Mouse (Mus musculus): Measurements from ENCODE around the gene Hcn2. TPM values are rescaled to one million over a fixed set of nuclear protein-coding genes. Genes with fewer than 3 reads are reported as not detected.
"Not testable (repeated sequence)": the region's sequence is repeated elsewhere in the genome, so short reads cannot be mapped to it uniquely, and the experiment has no call there.

Gene Hcn2
- total RNA-seq, 2 experiments from 2014 or later: 7.6 to 9.5 TPM

- DNase-seq: no peak
Measured at GRCm38 (mm10) chr10:79745411-79745810, 29.0 kb downstream of the Hcn2 start.

DNA sequence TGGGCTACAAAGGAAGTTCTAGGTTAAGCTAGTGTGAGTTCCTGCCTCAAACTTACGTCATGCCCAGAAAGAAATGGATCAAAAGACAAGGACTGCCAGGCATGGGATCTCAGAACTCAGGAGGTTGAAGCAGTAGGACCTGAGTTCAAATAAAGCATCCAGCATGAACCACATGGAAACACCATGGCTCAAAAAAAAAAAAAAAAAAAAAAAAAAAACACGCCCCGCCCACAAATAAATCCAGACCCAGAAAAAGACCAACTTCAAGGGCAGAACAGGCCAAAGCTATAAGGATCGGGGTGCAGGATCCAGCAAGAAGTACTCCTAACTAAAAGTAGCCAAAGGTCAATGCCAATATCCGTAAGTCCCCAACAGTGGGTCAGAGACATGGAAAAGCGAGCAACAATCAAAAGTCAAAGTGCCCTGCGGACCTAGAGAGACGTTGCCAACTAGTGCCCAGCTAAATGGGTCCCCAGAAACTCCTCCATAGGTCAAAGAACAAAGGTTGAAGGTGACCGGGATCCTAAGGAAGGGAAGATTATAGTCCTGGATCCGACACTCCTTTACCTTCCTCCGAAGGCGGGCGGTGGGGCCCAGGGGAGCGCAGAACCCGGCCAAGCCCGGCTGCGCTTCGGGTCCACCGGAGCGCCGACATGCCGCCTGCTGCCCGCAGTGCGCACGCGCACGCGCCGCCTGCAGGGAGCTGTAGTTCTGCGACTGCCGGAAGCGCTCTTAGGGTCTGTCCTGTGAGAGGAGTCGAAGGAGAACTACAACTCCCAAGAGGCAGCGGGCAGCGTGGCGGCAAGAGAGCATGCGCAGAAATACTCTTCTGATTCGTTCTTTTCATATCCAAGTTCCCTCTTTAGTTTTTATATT is 29.7 kb downstream of the Hcn2 start, which contains the start of gene Polrmt:
Gene Polrmt (minus strand): TSS at position 684 of the 876 bp plus-strand sequence.
- peak; percentile 96 for DNase-seq

- DNase-seq: no peak
Measured at GRCm38 (mm10) chr10:79746774-79747151, 30.3 kb downstream of the Hcn2 start.

DNA sequence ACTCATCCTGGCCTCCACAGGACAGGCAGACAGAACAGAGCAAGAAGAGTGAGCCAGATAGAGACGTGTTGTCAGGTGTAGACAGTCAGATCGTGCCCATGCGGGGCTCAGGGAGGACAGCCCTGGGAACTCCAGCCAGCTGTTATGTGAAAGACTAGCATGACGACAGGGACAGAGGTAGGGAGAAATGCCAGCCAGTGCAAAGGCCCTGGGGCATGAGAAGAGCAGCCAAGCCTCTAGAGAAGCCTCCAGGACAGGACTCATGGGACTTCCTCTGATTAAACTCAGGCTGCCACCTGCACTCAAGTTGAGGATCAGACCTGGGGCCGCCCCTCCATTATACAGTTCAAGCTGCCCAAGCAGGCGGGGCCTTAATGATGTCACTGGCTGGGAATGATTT is 32.1 kb downstream of the Hcn2 start:
- DNase-seq: no peak

GRCm38 (mm10) chr10:79754856-79755516 is 38.6 kb downstream of the Hcn2 start, which contains the start of gene Fgf22:
Fgf22 (plus strand) TSS chr10:79755076.
- peak; percentile 74 for DNase-seq

- DNase-seq: no peak
Measured at GRCm38 (mm10) chr10:79755854-79756253, 39.4 kb downstream of the Hcn2 start.

DNA sequence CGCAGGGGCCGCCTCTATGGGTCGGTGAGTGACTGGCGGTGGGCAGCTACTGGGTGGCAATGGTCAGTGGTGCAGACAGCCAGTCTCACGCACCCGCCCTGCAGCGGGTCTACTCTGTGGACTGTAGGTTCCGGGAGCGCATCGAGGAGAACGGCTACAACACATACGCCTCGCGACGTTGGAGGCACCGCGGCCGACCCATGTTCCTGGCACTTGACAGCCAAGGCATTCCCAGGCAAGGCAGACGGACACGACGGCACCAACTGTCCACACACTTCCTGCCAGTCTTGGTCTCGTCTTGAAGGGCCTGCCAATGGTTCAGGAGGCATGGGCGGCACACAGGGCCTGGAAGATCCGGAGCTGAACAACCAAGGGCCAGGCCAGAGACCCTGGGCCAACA is 40.2 kb downstream of the Hcn2 start:
- no peak for DNase-seq

DNA sequence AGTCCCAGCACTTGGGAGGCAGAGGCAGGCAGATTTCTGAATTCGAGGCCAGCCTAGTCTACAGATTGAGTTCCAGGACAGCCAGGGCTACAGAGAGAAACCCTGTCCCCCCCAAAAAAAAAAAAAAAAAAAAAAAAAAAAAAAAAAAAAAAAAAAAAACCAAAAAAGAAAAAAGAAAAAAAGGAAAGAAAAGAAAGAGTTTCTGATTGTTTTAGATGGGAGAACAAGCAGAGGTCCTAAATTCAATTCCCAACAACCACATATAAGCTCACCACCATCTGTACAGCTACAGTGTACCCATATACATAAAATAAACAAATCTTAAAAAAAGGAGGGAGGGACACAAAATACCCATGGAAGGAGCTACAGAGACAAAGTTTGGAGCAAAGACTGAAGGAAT is 43.2 kb downstream of the Hcn2 start:
- not testable (repeated sequence) for DNase-seq

GRCm38 (mm10) chr10:79760603-79761143 is 44.2 kb downstream of the Hcn2 start:
- DNase-seq: no peak

GRCm38 (mm10) chr10:79762875-79763274 is 46.4 kb downstream of the Hcn2 start:
- no peak for DNase-seq

DNA sequence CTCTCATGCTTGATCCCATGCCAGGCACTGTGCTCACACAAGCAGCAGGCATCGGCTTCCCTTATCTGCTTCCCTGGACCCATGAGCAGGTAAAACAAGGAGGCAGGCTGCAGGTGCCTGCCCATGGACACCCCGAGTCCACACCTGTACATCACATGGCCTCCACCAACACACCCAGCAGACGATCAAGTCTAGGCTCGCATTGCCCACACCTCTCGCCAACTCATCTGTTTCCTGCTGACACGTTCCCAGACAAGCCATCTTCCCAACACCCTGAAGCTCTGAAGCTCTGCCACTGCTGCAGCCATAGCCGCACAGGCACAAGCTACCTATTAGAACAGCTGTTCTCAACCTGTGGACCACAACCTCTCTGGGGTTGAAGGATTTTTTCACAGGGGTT is 47.8 kb downstream of the Hcn2 start:
- DNase-seq: peak; percentile 48

GRCm38 (mm10) chr10:79765228-79765745 is 48.9 kb downstream of the Hcn2 start:
- no peak for DNase-seq

- DNase-seq: no peak
Measured at GRCm38 (mm10) chr10:79766001-79766507, 49.6 kb downstream of the Hcn2 start.

- DNase-seq: peak; percentile 99
Measured at GRCm38 (mm10) chr10:79766508-79767325, 50.3 kb downstream of the Hcn2 start, which contains the start of gene Rnf126. Rnf126 (minus strand) TSS chr10:79766952.

GRCm38 (mm10) chr10:79767372-79768244 is 51.2 kb downstream of the Hcn2 start:
- peak; percentile 94 for DNase-seq

- peak; percentile 82 for DNase-seq
Measured at GRCm38 (mm10) chr10:79768400-79768799, 52.0 kb downstream of the Hcn2 start.

DNA sequence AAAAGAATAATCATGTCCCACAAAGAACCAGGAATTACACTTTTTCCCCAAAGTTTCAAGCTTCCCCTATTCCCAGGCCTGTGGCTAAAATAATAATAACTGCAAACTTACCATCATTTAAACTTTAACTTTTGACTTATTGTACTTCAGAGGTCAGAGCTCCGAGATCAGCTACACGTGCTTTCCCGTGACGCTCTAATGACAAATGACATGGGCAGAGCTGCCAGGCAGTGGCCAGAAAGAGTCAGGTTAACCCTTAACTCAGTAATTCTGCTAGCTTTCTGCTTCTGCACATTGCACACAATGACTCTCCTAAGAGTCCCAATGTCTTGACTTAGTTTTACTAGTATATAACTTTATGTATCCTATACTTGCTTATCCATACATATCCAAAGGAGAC is 52.9 kb downstream of the Hcn2 start:
- no peak for DNase-seq

DNA sequence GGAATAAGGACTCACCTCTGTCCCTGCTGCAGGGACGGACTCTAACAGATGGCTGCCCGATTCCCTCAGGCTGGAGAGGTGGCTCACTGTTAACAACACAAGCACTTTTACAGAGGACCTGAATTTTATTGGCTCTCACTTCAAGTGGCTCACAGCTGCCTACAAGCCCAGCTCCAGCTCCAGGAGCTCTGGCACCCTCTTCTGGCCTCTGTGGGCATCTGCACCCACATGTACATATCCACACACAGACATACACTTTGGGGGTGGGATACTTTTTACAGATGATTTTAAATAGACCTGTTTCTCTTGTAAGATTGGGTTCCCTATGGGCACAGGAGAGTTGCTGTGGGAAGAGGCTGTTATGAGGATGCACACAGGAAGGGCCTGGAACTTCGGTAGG is 55.9 kb downstream of the Hcn2 start:
- no peak for DNase-seq

GRCm38 (mm10) chr10:79773208-79773607 is 56.8 kb downstream of the Hcn2 start:
- DNase-seq: no peak

- no peak for DNase-seq
Measured at GRCm38 (mm10) chr10:79774486-79775279, 58.2 kb downstream of the Hcn2 start.

Measured in heart, postnatal 4 days (tissue).